Mouse (Mus musculus) activated CD4-positive, CD25-positive, alpha-beta regulatory T cell, adult 4 months (primary cell): ENCODE measurements at regions not wholly inside any gene's neighbourhood (a gene's known extent, or its start where the extent isn't known, plus 50 kb on each side); places are given as distances from the start of the nearest gene placed in this dataset.
A peak's percentile ranks its signal among the peaks of the same experiment; 100 is the strongest.
"Not testable (repeated sequence)": the region's sequence is repeated elsewhere in the genome, so short reads cannot be mapped to it uniquely, and the experiment has no call there.

Experiments used
- ATAC-seq: one replicate; pipeline ENCODE4 v1.8.0; 2017

- no peak for ATAC-seq
These were observed 55.7 kb downstream of the AI429214 start for GRCm38 (mm10) chr8:37048912-37049692.

GRCm38 (mm10) chr8:37049969-37050683 lies 56.7 kb downstream of the AI429214 start:
- no peak for ATAC-seq

GRCm38 (mm10) chr8:37050684-37051028 lies 57.3 kb downstream of the AI429214 start:
- ATAC-seq, result no peak

- no peak for ATAC-seq
These were observed 63.0 kb downstream of the AI429214 start for GRCm38 (mm10) chr8:37056376-37056775.

GRCm38 (mm10) chr8:37058390-37058789 lies 65.0 kb downstream of the AI429214 start:
- no peak for ATAC-seq

- peak; percentile 46 for ATAC-seq
These were observed 68.9 kb downstream of the AI429214 start for GRCm38 (mm10) chr8:37062012-37062944.

- peak; percentile 43 for ATAC-seq
These were observed 70.4 kb downstream of the AI429214 start for GRCm38 (mm10) chr8:37063764-37064331.

DNA sequence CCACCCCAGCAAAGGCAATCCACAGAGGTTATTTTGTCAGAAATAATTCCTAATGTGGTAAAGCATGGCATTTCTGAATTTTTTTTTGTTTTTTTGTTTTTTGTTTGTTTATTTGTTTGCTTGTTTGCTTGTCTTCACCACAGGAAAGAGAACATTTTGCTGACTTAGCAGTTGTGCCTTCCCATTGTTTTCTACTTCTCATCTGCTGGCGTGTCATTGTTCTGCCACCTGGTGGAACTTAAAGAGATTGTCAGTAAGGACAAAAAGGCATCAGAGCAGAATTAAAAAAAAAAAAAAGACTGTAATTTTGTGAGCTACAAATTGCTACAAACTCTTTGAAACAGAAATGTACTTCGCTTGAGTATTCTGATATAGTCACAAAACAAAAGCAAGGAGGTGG lies 79.5 kb downstream of the AI429214 start:
- no peak for ATAC-seq

DNA sequence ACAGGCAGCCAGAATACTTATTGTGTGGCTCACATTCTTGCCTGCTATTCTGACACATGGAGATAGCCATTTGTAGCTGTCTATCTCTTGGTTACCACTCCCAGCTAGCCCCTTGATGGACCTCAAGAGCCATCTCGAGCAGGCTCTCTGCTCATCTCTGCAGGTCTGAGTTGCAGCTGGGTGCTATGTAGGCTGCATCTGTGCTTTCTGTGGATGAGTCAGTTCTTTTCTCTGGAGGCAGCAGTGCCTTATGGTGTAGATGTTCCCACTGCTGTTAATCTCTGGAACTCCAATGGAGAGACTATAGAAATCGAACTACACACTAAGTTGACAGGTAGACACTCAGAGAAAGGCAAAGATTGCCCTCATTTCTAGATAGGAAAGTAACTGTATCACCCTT lies 106.3 kb downstream of the AI429214 start:
- no peak for ATAC-seq

DNA sequence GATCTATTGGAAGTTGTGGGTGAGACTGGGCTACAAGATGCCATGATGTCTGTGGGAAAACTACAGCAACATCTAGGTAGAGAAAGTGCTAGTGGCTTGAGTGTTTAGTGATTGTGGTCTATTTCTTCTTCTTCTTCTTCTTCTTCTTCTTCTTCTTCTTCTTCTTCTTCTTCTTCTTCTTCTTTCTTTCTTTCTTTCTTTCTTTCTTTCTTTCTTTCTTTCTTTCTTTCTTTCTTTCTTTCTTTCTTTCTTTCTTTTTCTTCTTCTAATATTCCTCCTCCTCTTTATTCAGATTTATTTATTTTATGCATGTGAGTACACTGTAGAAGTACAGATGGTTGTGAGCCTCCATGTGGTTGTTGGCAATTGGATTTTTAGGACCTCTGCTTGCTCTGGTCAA lies 119.0 kb downstream of the AI429214 start:
- not testable (repeated sequence) for ATAC-seq

DNA sequence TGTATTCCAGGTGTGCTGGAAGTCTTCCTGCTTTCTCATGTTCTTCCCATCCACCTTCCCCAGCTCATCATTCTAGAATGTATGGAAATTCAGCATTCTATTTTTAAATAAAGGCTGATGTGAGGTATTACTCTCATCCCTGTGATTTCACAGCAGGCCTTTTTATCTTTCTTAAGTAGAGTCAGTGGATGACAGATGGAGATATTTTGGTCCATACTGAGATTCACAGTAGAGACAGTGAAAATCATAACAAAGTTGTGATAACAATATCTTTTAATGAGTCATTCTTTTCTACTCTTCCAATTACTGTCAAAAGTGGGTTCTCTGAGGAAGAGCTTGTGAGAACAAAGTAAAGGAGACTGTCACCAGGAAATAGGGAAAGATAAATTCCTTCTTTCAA lies 132.4 kb downstream of the AI429214 start:
- no peak for ATAC-seq

- no peak for ATAC-seq
These were observed 136.3 kb downstream of the AI429214 start for GRCm38 (mm10) chr8:37129670-37130069.

- ATAC-seq, result no peak
These were observed 138.6 kb downstream of the AI429214 start for GRCm38 (mm10) chr8:37131988-37132387.

- no peak for ATAC-seq
These were observed 141.0 kb downstream of the AI429214 start for GRCm38 (mm10) chr8:37134192-37134964.

DNA sequence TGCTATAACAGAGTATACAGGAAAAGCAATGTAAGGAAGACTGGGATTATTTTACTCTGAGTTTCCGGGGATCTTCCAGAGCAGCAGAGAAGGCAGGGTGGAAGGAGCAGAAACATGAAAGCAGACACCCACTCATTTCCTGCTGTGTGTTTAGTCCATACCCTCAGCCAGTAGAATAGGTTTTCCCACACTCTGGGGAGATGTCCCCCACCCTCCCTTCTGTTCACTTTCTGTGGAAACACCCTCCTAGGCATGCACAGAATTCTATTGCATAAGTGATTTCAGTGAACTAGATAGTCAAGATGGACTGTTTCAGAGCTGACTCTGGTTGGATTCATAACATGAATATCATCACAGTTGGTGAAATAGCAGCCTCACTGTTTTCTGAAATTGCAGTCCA lies 156.9 kb downstream of the AI429214 start:
- ATAC-seq, result no peak

GRCm38 (mm10) chr8:37154361-37154760 lies 161.0 kb downstream of the AI429214 start:
- no peak for ATAC-seq

DNA sequence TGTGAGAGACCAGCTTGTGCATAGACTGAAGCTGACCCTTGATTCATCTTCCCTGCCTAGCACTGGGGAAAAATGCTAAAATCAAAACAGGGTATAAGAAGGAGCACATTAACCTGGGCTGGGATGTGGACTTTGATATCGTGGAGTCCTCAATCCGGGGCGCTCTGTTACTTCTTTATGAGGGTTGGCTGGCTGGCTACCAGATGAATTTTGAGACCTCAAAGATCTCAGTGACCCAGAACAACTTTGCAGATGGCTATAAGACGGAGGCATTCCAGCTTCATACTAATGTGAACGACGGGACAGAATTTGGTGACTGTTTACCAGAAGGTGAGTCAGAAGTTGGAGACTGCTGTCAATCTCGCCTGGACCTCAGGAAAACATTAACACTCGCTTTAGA lies 161.5 kb downstream of the AI429214 start:
- ATAC-seq, result no peak

DNA sequence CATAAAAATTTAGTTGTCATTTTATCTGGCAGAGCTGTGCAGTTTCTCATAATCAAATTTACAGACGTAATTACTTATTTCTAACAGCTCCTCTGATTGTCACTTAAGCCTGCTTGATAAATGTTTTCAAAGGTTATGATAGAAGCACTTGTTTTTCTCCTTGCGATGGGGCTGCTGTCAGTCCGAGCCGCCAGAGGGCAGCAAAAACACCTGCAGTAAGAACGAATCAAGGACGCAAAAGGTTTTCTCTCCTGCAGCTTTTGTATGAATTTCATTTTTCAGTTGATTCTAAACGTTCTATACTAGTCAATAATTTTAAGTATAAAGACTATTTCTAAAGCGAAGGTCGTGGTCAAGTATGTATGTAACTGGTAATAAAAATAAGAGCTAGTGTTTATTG lies 166.1 kb downstream of the AI429214 start:
- ATAC-seq, result no peak

- ATAC-seq, result no peak
These were observed 203.5 kb downstream of the AI429214 start for GRCm38 (mm10) chr8:37196859-37197258.

DNA sequence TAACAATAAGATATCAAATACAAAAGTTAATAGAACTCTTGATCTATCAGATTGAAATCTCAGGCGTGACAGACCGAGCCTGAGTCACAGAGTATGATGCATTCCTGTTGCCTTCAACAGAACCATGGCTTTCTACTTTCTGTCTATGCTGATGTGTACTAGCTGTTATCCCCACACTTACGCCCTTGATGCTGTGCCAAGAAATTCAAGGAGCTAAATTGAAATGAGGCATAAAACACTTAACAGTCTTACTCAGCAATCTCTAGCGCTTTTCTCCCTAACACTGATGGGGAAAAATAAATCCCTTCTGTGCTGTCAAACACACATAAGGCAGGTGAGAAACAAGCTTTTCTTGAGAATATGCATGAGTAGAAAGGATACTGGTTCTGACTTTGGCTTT lies 222.5 kb downstream of the AI429214 start:
- ATAC-seq, result no peak

GRCm38 (mm10) chr8:37227091-37227490 lies 233.7 kb downstream of the AI429214 start:
- ATAC-seq, result no peak

DNA sequence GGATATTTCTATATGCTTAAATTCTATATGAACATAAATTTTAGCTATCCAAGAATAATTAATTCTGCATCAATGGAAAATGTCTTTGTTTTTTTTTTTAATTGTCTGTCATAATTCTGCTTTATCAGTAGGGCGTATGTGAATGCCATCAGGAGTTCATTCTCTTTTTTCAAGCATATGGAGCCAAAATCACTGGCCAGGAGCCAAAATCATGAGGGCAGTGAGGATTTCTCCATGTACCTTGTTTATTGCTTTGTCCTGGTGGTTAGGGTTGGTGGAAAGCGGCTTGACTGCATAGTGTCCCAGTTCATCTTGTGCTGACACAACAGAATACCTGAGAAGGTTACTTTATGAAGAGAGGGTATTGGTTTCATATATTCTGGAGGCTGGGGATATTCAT lies 243.9 kb downstream of the AI429214 start:
- ATAC-seq, result no peak
